Mouse (Mus musculus): Measurements from ENCODE around the gene Jph2.

DNA sequence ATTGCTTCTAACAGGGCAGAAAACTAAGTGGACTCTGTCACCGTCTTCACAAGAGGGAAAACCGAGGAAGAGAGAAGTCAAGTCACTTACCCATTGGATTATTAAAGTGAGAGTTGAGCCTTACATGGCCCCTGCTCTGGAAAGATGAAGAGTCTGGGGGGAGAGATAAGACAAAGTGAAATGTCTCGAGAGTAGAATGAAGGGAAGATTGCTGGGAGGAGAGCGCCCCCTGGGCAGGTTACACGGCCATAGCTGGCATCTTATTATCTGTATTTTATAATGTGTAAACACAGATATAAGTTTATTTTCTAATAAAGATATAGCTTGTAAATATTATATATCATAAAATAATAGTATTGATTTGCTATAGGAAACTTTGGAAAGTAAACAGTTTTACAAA lies 47.4 kb downstream of the Jph2 start:
- peak; percentile 28; the same call in 1 of the 2 replicates for TF ChIP-seq GATA1 (IDR thresholded peaks at IDR 0.05; ENCODE audit: low read length)
- no peak for TF ChIP-seq TAL1 (IDR thresholded peaks at IDR 0.05; ENCODE audit: low read length)

All from erythroblast, embryonic 14.5 days (primary cell).